Mouse (Mus musculus): ENCODE data around the gene Zfp442. TPM values are rescaled to one million over a fixed set of nuclear protein-coding genes. Genes with fewer than 3 reads are reported as not detected.
A peak's percentile ranks its signal among the peaks of the same experiment; 100 is the strongest.
"Not testable (repeated sequence)": the region's sequence is repeated elsewhere in the genome, so short reads cannot be mapped to it uniquely, and the experiment has no call there.

Gene Zfp442
- 9.0 and 9.4 TPM in 2 replicates for polyA plus RNA-seq (2015; fragmentation: Nextera tagmentation; extraction: Ambion mirVana)

GRCm38 (mm10) chr2:150451180-150451919 is at the start of gene Zfp442:
TSS of gene Zfp442 (minus strand) at chr2:150451486.
- ATAC-seq (ENCODE audit: low read depth), result peak; percentile 99
- not testable (repeated sequence) for H3K36me3 ChIP-seq; H3K4me1 ChIP-seq (replicated peaks); H3K9me3 ChIP-seq; H3K27me3 ChIP-seq
- Histone ChIP-seq H3K4me3 (peak within 1 kb of the TSS; percentile 52), H3K9ac (peak within 1 kb of the TSS; percentile 72), H3K4me2 (peak within 1 kb of the TSS; percentile 60), H3K27ac (replicated peaks) (peak within 1 kb of the TSS; percentile 69)
- under 1% methylated on average over 18 of the region's 18 CpGs for WGBS

DNA sequence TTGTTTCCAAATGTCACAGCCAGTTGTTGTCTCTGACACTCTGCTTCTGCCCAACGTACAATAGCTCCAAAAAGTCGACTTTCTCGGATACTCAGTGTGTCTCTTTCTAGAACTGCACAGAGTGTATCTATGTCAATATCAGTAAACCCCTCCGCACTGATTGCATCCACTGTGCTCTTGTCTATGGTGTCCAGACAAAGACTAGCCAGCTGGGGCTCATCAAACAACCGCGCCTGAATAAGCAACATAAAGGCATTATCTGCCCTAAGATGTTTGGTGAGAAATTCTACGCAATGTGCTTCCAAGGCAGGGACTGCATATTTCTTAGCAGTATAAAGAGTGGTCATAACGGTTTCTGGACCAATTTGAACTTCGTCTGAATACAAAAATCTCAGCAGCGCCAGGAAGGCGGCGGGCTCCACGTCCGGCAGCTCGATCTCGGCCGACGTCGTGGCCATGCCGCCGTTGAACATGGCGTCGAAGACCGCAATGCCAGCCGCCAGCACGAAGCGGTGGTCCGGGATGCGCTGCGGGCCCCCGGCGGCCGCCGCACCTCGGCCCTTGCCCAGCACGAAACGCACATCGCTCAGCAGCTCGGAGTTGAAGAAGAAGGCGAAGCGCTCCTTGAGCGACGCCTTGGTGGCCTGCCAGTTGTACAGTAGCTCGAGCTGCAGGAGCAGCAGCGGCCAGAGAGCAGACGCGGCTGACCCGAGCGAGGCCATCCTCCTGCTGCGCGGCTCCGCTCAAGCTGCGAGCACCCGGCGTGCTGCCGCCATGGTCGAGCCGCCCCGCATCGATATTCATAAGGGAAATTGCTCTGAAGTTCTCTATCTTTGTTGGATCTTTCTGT is 49.1 kb upstream of the Zfp442 start:
- not testable (repeated sequence) for H3K36me3 ChIP-seq; H3K4me1 ChIP-seq (replicated peaks); H3K27ac ChIP-seq (replicated peaks); H3K27me3 ChIP-seq; H3K9me3 ChIP-seq
- peak overlapping the region; percentile 32 for H3K4me3 ChIP-seq
- WGBS, result 43% methylated on average over 60 of the region's 60 CpGs
- H3K9ac ChIP-seq, result 0 out of 2 replicates have a peak overlapping the region, but pooled peaks have one; percentile 41
- H3K4me2 ChIP-seq, result peak overlapping the region; percentile 51
- ATAC-seq (ENCODE audit: low read depth), result peak; percentile 43; the same call in 1 of the 2 replicates

- 56% methylated on average over 2 of the region's 2 CpGs for WGBS
- Histone ChIP-seq H3K27me3 (no peaks in the 10 kb centered on the region), H3K27ac (replicated peaks) (no peak overlapping the region), H3K4me3 (no peak overlapping the region), H3K4me2 (no peak overlapping the region), H3K36me3 (no peaks in the 10 kb centered on the region), H3K9ac (no peak overlapping the region), H3K9me3 (no peaks in the 10 kb centered on the region), H3K4me1 (replicated peaks) (no peaks in the 10 kb centered on the region)
- ATAC-seq (ENCODE audit: low read depth), result no peak
Measured at GRCm38 (mm10) chr2:150493031-150493430, 41.7 kb upstream of the Zfp442 start.

DNA sequence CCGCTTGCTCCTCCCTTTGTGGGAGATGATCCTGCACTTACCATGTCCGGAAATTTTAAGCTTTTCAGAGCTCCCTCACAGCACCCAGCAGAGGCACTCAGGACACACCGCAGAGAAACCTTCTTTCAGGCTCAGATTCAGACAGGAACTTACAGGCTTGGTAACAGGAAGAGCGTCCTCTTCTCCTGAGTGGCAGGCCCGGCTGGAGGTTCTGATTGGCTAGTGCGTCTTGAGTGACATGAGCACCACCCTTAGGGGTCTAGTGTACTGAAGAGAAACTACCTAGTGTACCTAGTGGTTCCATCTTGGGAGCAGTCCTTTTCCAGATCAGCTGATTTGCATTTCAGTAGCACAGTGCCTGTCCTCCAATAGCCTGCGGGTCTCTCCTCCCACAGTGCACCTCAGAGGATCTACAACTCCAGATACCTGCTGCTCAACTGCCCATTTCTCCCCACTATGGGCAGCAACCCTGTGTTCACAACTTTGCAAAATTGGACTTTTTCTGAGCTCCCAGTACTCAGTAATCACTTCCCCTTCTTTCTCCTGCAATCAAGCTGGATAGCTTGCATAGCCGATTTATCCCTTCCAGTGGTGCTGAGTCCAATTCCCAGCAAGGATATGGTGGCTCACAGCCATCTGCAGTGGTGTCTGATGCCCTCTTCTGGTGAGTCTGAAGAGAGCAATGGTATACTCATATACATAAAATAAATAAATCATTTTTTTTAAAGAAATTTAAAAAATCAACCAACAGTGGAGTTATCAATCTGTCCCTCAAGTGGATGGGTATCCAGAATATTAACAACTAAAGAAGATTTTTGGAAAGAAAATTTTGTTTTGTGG is 33.9 kb upstream of the Zfp442 start, which contains the start of gene Zfp345:
Zfp345 (minus strand) TSS at position 153 of the 840 bp plus-strand sequence.
- not testable (repeated sequence) for H3K27ac ChIP-seq (replicated peaks); H3K36me3 ChIP-seq; H3K4me2 ChIP-seq; H3K4me3 ChIP-seq; H3K27me3 ChIP-seq; H3K9me3 ChIP-seq; ATAC-seq (ENCODE audit: low read depth); H3K4me1 ChIP-seq (replicated peaks); H3K9ac ChIP-seq
- WGBS, result 79% methylated on average over 8 of the region's 8 CpGs

DNA sequence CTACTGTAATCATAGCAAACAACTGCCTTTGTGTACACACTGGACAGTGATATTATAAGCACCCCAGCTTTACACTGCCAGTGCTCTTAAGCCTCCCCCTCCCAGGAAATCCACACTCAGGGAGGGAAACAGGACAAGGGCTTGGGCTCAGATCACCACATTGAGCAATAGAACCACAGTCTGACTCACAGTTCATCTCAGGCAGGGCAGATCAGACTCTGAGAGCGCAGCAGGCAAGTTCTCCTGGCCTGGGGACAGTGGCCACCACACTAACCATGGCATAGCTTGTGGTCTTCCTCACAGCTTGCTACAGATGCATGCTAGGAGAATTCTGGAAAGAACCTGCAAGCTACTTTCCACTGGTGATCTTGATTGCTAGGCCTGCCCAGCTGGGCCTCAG is 12.2 kb downstream of the Zfp442 start:
- not testable (repeated sequence) for H3K9ac ChIP-seq; H3K4me1 ChIP-seq (replicated peaks); H3K4me2 ChIP-seq; H3K27me3 ChIP-seq; ATAC-seq (ENCODE audit: low read depth); H3K4me3 ChIP-seq; H3K27ac ChIP-seq (replicated peaks)
- Histone ChIP-seq H3K36me3 (peaks cover 21% of the 10 kb centered on the region), H3K9me3 (peaks cover 30% of the 10 kb centered on the region)
- WGBS, result 97% methylated on average over 1 of the region's 1 CpGs

- not testable (repeated sequence) for H3K4me2 ChIP-seq; H3K27ac ChIP-seq (replicated peaks); H3K4me3 ChIP-seq; H3K27me3 ChIP-seq; H3K4me1 ChIP-seq (replicated peaks); ATAC-seq (ENCODE audit: low read depth); H3K9ac ChIP-seq
- peaks cover 37% of the 10 kb centered on the region for H3K36me3 ChIP-seq
- 87% methylated on average over 17 of the region's 17 CpGs for WGBS
- peaks cover 36% of the 10 kb centered on the region for H3K9me3 ChIP-seq
Measured at GRCm38 (mm10) chr2:150412146-150412545, 39.1 kb downstream of the Zfp442 start.

DNA sequence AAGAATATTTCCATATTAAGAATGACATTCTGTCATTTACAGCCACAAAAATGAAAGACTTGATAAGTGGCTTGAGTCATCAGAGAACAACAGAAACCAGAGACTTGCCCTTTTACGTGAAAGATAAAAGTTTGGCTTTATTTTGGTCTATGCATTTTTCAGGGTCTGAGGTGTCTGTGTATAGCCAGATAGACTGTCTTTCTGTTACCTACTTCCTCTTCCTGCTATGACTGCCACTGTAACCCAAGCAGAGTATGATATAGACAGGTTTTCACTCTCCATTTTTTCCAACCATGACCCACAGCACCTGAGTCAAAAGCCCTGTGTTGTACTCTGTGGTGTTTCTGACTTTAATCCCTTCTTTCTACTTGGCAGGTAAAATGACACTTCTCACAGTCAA is 61.1 kb downstream of the Zfp442 start:
- Histone ChIP-seq H3K4me1 (replicated peaks) (no peaks in the 10 kb centered on the region), H3K27me3 (no peaks in the 10 kb centered on the region), H3K36me3 (no peaks in the 10 kb centered on the region), H3K9ac (no peak overlapping the region), H3K27ac (replicated peaks) (no peak overlapping the region), H3K4me2 (no peak overlapping the region), H3K4me3 (no peak overlapping the region), H3K9me3 (peaks cover 2% of the 10 kb centered on the region; the same call in 1 of the 2 replicates)
- ATAC-seq (ENCODE audit: low read depth), result no peak
- 95% methylated on average over 1 of the region's 1 CpGs for WGBS

- not testable (repeated sequence) for ATAC-seq (ENCODE audit: low read depth)
- 96% methylated on average over 19 of the region's 19 CpGs for WGBS
Measured at GRCm38 (mm10) chr2:150385553-150386106, 65.7 kb downstream of the Zfp442 start.

GRCm38 (mm10) chr2:150362878-150363229 is 88.4 kb downstream of the Zfp442 start:
- 0 out of 2 replicates have a peak, but pooled peaks cover 4% of the 10 kb centered on the region for H3K4me1 ChIP-seq (replicated peaks)
- H3K9ac ChIP-seq, result peak overlapping the region; percentile 89
- H3K27me3 ChIP-seq, result no peaks in the 10 kb centered on the region
- H3K4me2 ChIP-seq, result peak overlapping the region; percentile 56
- H3K4me3 ChIP-seq, result peak overlapping the region; percentile 68
- H3K36me3 ChIP-seq, result 0 out of 2 replicates have a peak, but pooled peaks cover 3% of the 10 kb centered on the region
- WGBS, result 9% methylated on average over 4 of the region's 4 CpGs
- H3K27ac ChIP-seq (replicated peaks), result peak overlapping the region; percentile 95
- H3K9me3 ChIP-seq, result no peaks in the 10 kb centered on the region
- ATAC-seq (ENCODE audit: low read depth), result peak; percentile 73; the same call in 1 of the 2 replicates

More at GRCm38 (mm10) chr2:150385553-150386106, 65.7 kb downstream of the Zfp442 start:
- not testable (repeated sequence) for H3K4me3 ChIP-seq; H3K36me3 ChIP-seq; H3K4me2 ChIP-seq; H3K27me3 ChIP-seq; H3K9me3 ChIP-seq; H3K27ac ChIP-seq (replicated peaks); H3K4me1 ChIP-seq (replicated peaks); H3K9ac ChIP-seq

- not testable (repeated sequence) for H3K36me3 ChIP-seq; H3K4me1 ChIP-seq (replicated peaks); H3K9me3 ChIP-seq; H3K27me3 ChIP-seq
- WGBS, result 4% methylated on average over 17 of the region's 17 CpGs
- Histone ChIP-seq H3K27ac (replicated peaks) (peak within 1 kb of the TSS; percentile 95), H3K4me3 (peak within 1 kb of the TSS; percentile 68), H3K9ac (peak within 1 kb of the TSS; percentile 89), H3K4me2 (peak within 1 kb of the TSS; percentile 56)
- ATAC-seq (ENCODE audit: low read depth), result peak; percentile 99
Measured at GRCm38 (mm10) chr2:150362113-150362877, 89.0 kb downstream of the Zfp442 start, which contains the start of gene 3300002I08Rik. TSS of gene 3300002I08Rik (minus strand) at chr2:150362765.
